Mouse (Mus musculus) hindlimb bud, embryonic 11.5 days (tissue): ENCODE data around the gene Dlec1.

Source experiments
- DNase-seq: peaks from one replicate; pipeline ENCODE4 v3.0.0-alpha.2; 2012; ENCODE audit warnings: low read depth, low spot score; ENCODE audit errors: extremely low spot score

Gene Dlec1

GRCm38 (mm10) chr9:119088148-119088801, 14.0 kb upstream of the Dlec1 start:
- DNase-seq, result peak; percentile 58

- DNase-seq, result no peak
Observed at GRCm38 (mm10) chr9:119089437-119089836, 12.8 kb upstream of the Dlec1 start.

GRCm38 (mm10) chr9:119090462-119090861, 11.8 kb upstream of the Dlec1 start:
- no peak for DNase-seq

- no peak for DNase-seq
Observed at GRCm38 (mm10) chr9:119091581-119092310, 10.5 kb upstream of the Dlec1 start.

- DNase-seq, result no peak
Observed at GRCm38 (mm10) chr9:119092473-119093418, 9.5 kb upstream of the Dlec1 start.

DNA sequence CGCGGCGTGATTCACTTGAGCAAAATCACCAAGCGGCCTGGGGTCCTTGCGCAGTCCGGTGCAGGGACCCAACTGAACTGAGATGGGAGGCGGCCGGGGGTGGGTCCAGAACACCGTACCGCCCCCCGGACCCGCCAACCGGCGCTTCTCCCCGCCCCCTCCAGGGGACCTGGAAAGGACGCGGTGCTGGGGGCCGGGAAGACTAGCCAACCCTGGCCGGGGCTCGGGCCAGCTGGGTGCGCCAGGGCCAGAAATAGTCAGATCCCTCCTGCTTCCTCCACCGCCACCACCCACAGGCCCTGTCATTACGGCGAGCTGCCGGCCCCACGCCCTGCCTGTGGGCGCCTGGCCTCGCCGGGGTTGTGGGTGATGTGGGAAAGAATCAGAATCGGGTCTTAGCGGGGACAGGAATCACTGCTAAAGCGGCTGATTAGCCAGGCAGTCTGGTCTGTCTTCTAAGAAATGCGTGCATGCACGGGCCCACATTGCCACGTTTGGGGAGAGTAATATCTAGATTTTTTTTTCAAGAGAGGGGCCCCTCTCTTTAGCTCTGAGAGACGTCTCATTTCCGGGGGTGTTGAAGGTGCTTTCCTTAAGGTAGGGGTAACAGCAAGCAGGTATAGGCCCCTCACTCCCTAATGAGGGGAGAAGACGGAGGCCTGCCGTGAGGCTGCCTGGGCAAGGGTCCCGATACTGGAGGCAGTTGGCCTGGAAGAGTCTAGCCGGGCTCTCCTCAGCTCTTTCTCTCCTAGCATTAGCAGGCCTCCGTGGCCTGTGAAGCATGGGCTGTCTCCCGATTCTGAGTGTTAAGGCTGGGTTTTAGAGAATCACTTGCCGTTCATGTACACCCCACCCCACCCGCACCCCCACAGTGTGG, 8.6 kb upstream of the Dlec1 start, which contains the start of gene Plcd1:
Plcd1 (minus strand) TSS at position 84 of the 877 bp plus-strand sequence.
- no peak for DNase-seq

- no peak for DNase-seq
Observed at GRCm38 (mm10) chr9:119094462-119095109, 7.7 kb upstream of the Dlec1 start.

- no peak for DNase-seq
Observed at GRCm38 (mm10) chr9:119100177-119100898, 1.9 kb upstream of the Dlec1 start.

DNA sequence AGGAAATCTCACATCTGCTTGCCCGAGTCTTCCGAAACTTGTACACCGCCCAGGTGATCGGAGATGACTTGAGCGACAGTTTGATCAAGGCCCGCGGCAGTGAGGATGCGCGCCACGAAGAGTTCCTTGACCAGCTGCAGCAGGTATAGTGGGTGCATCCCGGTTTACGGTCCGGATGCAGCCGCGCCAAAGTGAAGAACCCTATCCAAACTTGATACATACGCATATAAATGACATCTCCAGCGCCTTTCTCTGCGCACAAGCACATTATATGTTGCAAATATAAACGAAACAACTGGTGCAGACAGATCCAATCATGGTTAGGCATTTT, 470 bp downstream of the Dlec1 start:
- DNase-seq, result no peak

DNA sequence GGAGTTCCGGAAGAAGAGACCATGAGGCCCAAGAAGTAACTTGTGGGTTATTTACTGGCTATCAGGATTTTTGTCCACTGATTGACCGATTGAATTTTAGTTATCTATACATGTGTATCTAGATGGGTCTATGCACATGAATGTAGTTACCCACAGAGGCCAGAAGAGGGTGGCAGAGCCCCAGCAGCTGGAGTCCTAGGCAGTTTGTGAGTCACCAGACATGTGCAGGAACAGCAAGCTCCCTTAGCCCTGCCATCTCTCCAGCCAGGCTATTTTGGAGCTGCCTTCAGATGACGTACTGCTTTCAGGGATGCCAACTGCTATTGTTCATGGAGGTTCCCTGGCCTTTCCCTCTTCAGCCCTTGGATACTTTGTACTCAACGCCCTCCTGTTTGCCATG, 5.3 kb downstream of the Dlec1 start:
- no peak for DNase-seq

GRCm38 (mm10) chr9:119109685-119110353, 7.5 kb downstream of the Dlec1 start:
- DNase-seq, result no peak

- no peak for DNase-seq
Observed at GRCm38 (mm10) chr9:119110640-119111039, 8.4 kb downstream of the Dlec1 start.

- DNase-seq, result no peak
Observed at GRCm38 (mm10) chr9:119114911-119115310, 12.6 kb downstream of the Dlec1 start.

DNA sequence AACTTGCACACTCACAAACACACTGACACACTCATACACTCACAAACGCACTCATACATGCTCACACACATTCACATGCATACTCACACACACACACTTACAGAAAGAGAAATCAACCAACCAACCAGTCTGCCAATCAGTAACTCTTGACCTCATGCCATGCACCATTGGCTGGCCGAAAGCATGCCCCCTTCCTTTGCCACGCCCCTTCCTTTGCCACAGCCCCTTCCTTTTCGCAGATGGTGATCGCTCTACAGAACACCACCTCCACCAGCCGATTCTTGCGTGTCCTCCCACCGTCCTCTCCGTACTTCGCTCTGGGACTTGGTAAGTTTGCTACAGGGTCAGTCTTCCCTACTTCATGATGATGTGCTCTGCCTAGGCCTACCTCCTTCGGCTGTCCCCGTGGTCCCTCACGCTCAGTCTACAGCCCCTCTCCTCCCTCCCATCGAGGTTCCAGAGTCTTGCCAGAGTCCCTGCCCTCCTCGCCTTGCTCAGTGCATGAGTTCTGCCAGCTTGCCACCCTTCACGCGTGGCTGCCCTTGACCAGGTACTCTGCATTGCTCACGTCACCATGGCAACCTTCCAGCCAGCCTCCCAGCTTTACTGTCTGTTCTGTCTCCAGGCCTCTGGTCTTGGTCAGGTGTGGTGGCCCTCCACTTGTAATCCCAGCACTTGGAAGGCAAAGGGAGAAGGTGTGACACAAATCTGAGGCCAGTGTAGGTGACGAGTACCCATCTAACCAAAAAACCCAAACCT, 17.3 kb downstream of the Dlec1 start:
- no peak for DNase-seq

DNA sequence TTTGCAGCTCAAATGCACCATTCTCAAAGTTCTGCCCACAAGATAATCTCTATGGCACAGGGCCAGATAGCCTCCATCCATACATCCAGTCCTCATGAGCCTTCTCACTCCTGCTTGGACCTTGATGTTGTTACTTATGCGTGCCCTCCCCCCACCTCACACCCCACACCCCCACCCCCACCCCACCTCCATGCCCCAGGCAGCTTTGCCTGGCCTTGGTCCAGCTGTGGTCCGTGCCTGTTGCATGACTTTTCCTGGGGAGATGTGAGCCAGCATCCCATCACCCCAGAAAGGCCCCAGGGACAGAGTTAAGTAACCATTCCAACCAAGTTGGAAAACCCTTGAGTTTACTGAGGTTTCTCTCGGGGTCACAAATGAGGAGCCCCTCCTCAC, 17.9 kb downstream of the Dlec1 start:
- no peak for DNase-seq

DNA sequence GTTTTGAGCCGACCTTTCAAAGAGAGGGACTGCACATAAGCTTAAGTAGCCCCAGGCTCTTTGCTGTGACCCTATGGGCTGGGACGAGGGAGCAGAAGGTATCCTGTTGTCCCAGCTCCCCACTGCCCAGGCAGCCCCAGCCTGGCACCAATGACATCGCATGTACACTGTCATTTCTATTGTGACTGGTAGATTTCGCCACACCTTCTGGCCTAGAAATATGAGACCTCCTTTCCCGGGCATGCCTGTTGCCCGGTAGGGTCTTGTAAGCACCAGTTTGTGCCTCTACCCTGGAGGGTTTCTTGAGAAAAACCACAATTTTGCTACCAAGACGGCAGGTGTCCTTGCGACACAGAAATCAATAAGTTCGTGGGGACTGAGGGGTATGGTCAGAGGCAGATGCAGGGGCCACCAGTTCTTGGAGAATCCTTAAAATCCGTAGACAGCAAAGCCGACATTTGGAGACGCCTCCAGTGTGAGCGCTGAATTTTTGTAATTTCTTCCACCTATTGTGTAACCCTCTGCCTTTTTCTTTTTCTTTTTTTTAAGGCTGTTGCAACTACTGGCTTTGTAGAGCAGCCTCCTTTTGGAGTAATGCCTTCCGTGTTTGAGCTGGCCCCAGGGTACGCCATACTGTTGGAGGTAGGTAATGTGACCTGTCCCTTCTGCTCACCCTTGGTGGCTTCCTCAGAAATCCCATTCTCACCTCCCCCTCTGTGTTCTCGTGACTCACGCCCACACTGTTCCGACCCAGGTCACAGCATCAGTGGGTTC, 20.5 kb downstream of the Dlec1 start:
- no peak for DNase-seq

DNA sequence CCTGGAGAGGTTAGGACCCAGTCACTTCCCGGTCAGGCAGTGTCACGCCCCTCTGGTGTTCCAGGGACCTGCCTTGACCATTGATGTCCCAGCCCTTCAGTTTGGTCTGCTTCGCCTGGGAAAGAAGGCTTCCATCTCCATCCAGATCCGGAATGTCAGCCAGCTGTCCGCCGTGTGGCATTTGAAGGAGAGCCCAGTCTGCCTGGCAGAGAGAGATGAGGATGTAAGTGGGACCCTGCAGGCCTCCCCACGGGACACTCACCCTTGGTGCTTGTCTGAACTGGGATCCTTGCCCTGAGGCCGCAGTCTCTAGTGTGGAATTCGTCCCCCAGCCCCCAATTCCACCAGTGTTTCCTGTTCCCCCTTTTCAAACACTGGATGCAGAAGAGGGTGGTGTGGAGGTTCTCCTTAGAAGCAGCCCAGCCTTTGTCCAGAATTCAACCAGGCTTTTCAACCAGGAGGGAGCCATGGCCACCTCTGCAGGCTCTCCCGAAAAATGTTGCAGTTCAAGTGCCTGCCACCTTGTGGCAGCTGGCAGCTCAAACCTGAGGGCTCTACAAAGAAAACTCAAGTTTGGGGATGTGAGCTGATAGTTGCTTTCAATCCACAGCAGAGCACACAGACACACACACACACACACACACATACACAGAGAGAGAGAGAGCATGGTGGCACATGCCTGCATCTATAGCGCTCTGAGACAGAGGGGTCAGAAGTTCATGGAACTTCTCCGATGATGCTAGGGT, 26.3 kb downstream of the Dlec1 start:
- no peak for DNase-seq
